Mouse (Mus musculus): Measurements from ENCODE around the gene Eif4e.

- TF ChIP-seq POLR2A (IDR thresholded peaks at IDR 0.05; ENCODE audit: control insufficient read depth, low read depth, low read length) (no peak), CTCF (IDR thresholded peaks at IDR 0.05; ENCODE audit: control insufficient read depth, insufficient read depth, insufficient replicate concordance, low read depth, low read length) (no peak)
Measured at GRCm38 (mm10) chr3:138546678-138547077, 20.7 kb downstream of the Eif4e start.
